Mouse (Mus musculus): ENCODE results near the gene Yju2.

DNA sequence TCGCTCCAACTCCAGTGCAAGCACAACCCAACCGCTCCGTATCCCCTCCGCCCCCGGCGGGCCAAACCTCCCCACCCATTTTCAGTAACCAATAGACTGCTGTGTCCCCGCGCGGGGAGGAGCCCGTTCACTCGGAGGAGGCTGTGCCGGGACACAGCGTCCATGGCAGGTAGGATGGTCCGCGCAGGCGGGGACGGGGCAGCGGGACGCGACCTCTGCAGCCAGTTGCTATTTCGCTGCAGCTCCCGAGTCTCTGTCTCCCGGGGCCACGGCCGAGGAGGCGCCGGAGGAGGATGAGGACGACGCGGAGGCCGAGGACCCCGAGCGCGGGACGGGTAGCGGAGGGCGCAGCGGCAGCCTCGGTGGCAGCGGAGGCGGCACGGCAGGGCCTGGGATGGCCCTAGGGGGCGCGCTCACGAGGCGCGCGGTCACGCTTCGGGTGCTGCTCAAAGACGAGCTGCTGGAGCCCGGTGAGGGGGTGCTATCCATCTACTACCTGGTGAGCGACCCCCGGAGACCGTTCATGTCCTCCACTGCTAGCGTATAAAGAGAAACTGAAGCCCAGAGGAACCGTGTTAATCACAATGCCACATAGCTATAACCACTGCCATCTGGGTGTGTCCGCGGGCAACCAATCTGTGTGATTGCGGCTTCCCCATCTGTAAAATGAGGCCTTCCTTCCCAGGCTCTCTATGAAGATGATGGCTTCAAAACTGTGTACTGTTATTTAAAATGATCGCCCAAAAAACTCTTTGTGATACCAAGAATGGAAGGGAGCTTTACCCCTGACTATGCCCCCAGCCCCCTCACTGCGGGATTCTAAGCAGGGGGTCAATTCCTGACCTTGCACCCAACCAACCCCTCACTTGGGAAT is 50.4 kb downstream of the Yju2 start:
- TF ChIP-seq POLR2A (IDR thresholded peaks at IDR 0.05; ENCODE audit: low read depth, low read length) (peak; percentile 64), CTCF (conservative IDR thresholded peaks at IDR 0.05; ENCODE audit: insufficient read depth, insufficient read length, low read depth, low read length) (peak; percentile 38)
